Mouse (Mus musculus) megakaryocyte, embryonic 14.5 days (primary cell): ENCODE data around the gene Agmat. TPM values are rescaled to one million over a fixed set of nuclear protein-coding genes. Genes with fewer than 3 reads are reported as not detected.
"Not testable (repeated sequence)": the region's sequence is repeated elsewhere in the genome, so short reads cannot be mapped to it uniquely, and the experiment has no call there.

Source experiments
- H3K27me3 ChIP-seq: replicated peaks from 2 replicates; pipeline ENCODE3; 2012; ENCODE audit warnings: inconsistent platforms
- H3K36me3 ChIP-seq: replicated peaks from 2 replicates; pipeline ENCODE3; 2012; ENCODE audit warnings: low read length, inconsistent platforms, mixed read lengths
- H3K4me1 ChIP-seq: 2 replicates; pipeline ENCODE4 v1.6.1; 2012; ENCODE audit warnings: inconsistent platforms
- H3K4me3 ChIP-seq: replicated peaks from 2 replicates; pipeline ENCODE3; 2012; ENCODE audit warnings: moderate library complexity, mild to moderate bottlenecking, inconsistent platforms
- H3K9me3 ChIP-seq: 2 replicates; pipeline ENCODE4 v1.6.1; 2012; ENCODE audit warnings: inconsistent platforms
- FLI1 ChIP-seq: IDR thresholded peaks from 2 replicates; pipeline ENCODE4 v1.6.1; 2012; ENCODE audit warnings: low read length, inconsistent platforms, mixed read lengths
- GATA1 ChIP-seq: IDR thresholded peaks from 3 replicates; pipeline ENCODE4 v1.6.1; 2012; ENCODE audit warnings: mixed read lengths, low read length, inconsistent platforms, borderline replicate concordance
- polyA plus RNA-seq: library from polyadenylated mRNA; stranded (reverse); fragments of >175 nt; gene quantifications from 2 replicates; pipeline ENCODE4 v1.2.3, GENCODE M21; 2012; ENCODE audit warnings: low replicate concordance; ENCODE audit not compliant: insufficient read depth

Agmat gene
- polyA plus RNA-seq, 1 experiment, result not detected

DNA sequence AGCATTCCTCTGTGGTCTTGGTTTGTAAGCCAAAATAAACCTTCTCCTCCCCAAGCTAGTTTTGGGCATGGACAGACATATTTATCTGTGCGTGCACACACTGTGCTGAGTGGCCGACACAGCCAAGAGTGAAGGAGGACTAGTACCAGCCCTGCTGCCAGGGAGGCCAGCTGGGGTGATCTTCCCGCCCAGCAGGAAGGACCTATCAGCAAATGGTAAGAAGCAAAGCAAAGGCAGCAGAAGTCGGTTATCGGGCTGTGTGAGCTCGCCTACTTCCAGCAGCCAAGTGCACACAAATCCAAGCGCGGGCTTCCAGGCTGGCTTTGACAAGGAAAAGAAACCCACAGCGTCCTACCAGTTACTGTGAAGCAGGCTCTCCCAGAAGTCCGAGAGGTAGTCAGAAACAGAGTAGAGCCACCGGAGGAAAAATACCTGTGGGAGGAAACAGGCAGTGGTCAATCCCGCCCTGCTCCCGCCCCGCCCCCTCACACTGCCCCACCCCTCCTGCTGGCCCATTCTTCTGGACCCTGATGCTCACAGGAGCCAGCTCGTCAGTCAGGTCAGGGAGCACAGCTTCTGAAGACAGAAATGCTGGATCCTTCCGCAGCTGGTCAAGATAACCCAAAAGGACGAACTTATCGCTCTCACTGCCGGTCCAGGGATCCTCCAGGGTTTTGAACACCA lies 21.0 kb downstream of the Agmat start:
- peaks cover 41% of the 10 kb centered on the region for H3K4me1 ChIP-seq
- peaks cover 85% of the 10 kb centered on the region for H3K36me3 ChIP-seq
- no peaks in the 10 kb centered on the region for H3K27me3 ChIP-seq
- no peaks in the 10 kb centered on the region for H3K9me3 ChIP-seq
- TF ChIP-seq FLI1, result no peak
- peak overlapping the region; percentile 42 for H3K4me3 ChIP-seq

DNA sequence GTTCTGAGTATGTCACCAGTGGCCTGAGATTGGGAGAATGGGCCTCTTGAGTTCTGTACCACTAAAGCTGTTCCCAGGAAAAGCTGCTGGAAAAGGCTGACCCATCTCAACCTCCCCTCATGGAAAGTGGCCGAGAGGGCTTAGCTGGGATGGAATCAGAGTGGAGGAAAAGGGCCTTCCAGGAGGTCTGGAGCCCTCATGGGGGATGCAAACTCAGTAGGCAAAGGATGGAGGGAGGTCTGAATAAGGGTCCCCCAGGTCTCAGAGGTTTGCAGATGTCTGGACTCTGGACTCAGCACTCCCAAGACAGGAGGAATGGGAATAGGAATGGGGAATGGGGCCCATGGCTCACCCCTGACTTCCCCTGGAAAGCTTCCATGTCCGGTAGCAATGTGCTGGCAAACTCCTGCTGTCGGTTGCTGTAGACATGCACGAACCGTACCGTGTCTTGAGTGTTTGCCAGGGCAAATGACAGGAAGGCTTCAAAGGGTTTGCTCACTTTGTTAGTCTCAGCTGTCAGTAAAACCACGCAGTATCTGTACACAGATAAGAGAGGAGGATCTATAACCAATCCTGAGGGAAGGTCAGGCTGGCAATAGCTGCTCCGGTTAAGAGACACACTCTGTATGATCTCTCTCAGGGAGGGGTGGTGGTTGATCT lies 23.2 kb downstream of the Agmat start:
- peaks cover 82% of the 10 kb centered on the region for H3K36me3 ChIP-seq
- TF ChIP-seq FLI1 (no peak), GATA1 (no peak)
- H3K4me1 ChIP-seq, result peaks cover 44% of the 10 kb centered on the region
- no peaks in the 10 kb centered on the region for H3K27me3 ChIP-seq
- no peaks in the 10 kb centered on the region for H3K9me3 ChIP-seq
- H3K4me3 ChIP-seq, result no peak overlapping the region

DNA sequence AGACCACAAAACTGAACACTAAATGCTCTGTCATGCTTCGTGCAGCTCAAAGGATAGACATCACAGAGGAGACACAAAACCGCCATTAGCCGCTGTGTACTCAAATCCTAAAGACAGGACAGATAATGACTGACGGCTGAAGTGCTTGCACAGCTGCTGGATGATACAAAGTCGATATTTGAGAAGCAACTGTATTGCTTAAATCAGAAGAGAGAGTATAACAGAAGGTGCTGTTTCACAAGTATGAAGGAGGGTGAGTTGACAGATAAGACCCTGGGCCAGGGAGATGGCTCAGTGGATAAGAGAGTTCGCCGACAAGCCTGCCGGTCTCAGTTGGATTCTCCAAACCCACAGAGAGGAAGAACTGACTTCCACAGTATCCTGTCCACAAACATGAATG lies 25.4 kb downstream of the Agmat start:
- Histone ChIP-seq H3K27me3 (no peaks in the 10 kb centered on the region), H3K9me3 (no peaks in the 10 kb centered on the region), H3K4me1 (peaks cover 40% of the 10 kb centered on the region), H3K4me3 (no peak overlapping the region), H3K36me3 (peaks cover 96% of the 10 kb centered on the region)
- TF ChIP-seq GATA1 (no peak), FLI1 (no peak)

DNA sequence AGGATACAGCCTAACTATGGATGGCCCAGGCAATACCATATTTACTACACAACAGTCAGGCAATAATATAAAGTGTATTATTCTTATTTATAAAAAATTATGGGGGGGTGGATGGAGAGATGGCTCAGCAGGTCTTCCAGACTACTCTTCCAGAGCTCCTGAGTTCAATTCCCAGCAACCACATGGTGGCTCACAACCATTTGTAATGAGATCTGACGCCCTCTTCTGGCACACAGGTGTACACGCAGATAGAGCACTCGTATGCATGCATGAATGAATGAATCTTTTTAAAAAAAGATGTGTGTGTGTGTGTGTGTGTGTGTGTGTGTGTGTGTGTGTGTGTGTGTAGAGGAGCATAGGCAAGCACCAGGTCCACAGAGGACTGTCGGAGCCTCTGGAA lies 26.5 kb downstream of the Agmat start:
- Histone ChIP-seq H3K4me1 (peaks cover 32% of the 10 kb centered on the region), H3K36me3 (peaks cover 93% of the 10 kb centered on the region)
- not testable (repeated sequence) for H3K27me3 ChIP-seq, H3K4me3 ChIP-seq, H3K9me3 ChIP-seq

DNA sequence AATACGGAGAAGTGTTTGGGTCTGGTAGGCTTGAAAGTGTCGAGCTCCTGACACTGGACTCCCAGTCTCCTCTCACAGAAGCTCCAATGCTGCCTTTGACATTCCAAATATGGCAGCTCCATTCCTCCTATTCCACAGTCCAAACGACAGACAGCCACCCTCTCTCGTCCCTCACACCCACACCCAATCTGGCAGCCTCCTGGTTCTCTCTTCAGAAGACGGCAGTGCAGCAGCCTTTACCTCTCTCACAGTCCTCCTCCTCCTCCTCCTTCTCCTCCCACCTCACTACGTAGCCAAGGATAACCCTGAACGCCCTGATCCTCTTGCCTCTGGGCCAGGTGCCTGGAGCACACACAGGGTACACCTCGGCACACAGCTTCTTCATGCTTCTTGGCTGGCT lies 33.4 kb downstream of the Agmat start:
- H3K9me3 ChIP-seq, result no peaks in the 10 kb centered on the region
- peaks cover 16% of the 10 kb centered on the region for H3K4me1 ChIP-seq
- H3K4me3 ChIP-seq, result no peak overlapping the region
- no peak for TF ChIP-seq FLI1
- no peak for TF ChIP-seq GATA1
- H3K27me3 ChIP-seq, result no peaks in the 10 kb centered on the region
- H3K36me3 ChIP-seq, result peaks cover 97% of the 10 kb centered on the region

DNA sequence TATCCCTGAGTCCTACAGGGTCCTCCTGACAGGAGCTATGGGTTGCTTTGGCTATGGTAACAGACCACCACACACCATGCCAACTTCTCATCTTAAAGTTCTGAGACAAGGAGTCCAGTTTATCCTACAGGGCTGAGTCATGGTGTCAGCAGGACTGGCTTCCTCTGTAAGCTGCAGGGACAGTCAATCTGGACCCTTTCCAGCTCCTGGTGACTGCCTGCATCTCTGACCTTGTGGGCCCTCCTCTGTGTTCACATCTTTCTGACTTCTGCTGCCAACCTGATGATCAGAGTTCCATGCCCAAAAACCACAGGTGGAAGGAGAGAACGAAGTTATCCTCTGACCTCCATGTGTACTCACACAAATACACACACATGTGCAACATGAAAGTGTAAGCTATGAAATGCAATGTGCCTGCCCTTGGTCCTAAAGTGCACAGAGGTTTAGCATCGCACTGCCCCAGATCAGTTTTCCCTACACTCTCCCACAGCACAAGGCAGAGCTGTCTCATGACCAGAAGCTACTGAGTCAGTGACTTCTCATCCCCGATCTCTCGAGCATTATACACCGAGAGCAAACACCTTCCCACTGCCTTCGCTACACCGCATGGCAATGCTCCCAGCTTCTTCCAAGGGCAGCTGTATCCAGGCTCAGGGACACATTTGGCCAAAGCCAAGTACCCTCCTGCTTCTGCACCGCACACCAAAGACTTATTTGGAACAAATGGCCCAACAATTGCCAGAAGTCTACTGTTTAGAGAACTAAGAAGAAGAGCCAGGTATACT lies 34.9 kb downstream of the Agmat start:
- no peaks in the 10 kb centered on the region for H3K27me3 ChIP-seq
- peaks cover 97% of the 10 kb centered on the region for H3K36me3 ChIP-seq

DNA sequence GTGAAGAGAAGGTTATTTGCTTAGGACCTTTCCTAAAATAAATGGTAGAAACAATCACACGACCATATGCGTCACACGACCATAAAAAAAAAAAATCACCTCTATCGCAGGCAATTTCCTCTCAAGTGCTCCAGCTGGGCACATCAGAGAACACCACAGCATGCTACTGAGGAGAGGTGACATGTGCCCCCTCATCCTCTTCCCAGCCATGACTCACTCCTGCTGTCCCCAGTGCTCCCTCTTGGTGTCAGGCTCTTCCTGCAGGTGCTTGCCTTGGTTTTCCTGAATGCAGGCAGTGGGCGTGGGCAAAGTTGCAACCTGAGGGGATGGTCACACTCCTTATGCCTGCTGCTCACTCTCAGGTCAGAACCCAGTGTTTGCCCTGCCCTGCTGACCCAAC lies 38.4 kb downstream of the Agmat start:
- Histone ChIP-seq H3K27me3 (no peaks in the 10 kb centered on the region), H3K4me1 (peaks cover 18% of the 10 kb centered on the region), H3K36me3 (peaks cover 91% of the 10 kb centered on the region), H3K4me3 (no peak overlapping the region), H3K9me3 (no peaks in the 10 kb centered on the region)
- TF ChIP-seq GATA1, result no peak
- no peak for TF ChIP-seq FLI1

More for the DNA sequence above, 34.9 kb downstream of the Agmat start:
- Histone ChIP-seq H3K4me1 (peaks cover 19% of the 10 kb centered on the region), H3K4me3 (no peak overlapping the region), H3K9me3 (no peaks in the 10 kb centered on the region)
- TF ChIP-seq FLI1 (no peak), GATA1 (no peak)

DNA sequence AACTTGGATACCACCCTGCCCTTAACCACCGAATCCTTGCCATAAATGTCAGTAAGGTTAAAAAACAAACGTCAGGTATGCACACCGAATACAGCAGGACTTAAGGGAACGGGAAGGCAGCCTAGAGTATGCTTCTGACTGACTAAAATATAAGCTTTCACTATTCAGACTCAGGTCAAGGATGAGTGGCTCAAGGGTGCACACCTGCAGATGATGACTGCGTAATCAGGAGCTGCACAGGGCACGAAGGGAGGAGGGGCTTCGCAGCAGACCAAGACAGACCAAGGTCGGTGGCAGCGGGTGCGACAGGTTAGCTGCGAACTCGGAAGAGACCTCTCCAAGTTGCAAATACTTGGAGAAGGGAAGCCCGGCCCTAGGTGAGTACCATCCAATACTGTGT lies 39.7 kb downstream of the Agmat start:
- H3K36me3 ChIP-seq, result peaks cover 78% of the 10 kb centered on the region
- no peaks in the 10 kb centered on the region for H3K27me3 ChIP-seq
- peaks cover 23% of the 10 kb centered on the region for H3K4me1 ChIP-seq
- TF ChIP-seq FLI1 (no peak), GATA1 (no peak)
- no peak overlapping the region for H3K4me3 ChIP-seq
- H3K9me3 ChIP-seq, result no peaks in the 10 kb centered on the region

DNA sequence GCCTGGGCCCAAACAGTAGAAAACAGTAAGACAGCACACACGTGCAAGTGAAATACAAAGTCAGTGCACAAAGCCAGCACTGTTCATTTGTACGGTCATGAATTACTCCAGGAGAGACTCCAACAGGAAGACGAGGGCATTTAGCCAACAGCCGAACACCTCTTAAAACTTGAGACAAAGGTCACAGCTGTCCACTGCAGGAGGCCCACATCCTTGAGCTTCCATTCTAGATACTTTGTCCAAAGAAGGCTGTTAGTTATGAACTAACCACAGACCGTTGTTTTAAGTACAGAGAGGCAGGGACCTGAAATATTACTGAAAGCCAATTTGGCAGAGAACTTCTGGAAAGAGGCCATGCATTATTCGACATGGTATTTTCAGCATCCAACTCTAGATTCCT lies 40.6 kb downstream of the Agmat start:
- Histone ChIP-seq H3K27me3 (no peaks in the 10 kb centered on the region), H3K9me3 (no peaks in the 10 kb centered on the region), H3K4me3 (no peak overlapping the region), H3K4me1 (peaks cover 28% of the 10 kb centered on the region), H3K36me3 (peaks cover 69% of the 10 kb centered on the region)
- TF ChIP-seq FLI1 (no peak), GATA1 (no peak)

DNA sequence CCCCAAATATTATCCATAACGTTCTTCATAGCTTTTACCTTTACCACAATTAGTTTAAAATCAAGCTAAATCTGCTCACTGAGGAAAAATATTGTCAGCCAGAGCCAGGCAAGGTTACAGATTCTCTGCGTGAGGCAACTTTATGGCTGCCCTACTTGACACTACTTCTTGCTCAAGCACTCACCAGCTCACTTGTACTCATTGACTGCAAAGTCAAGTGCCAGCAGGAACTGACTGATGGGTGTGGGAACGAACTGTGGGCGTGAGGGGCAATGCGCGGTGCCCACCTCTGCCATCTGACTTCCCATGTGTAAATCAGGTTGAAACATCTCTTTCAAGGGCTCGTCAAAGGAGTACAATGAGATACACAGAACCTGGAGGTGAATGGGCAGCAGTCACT lies 41.0 kb downstream of the Agmat start:
- H3K4me3 ChIP-seq, result no peak overlapping the region
- H3K4me1 ChIP-seq, result peaks cover 32% of the 10 kb centered on the region
- H3K9me3 ChIP-seq, result no peaks in the 10 kb centered on the region
- H3K36me3 ChIP-seq, result peaks cover 64% of the 10 kb centered on the region
- TF ChIP-seq FLI1 (no peak), GATA1 (no peak)
- no peaks in the 10 kb centered on the region for H3K27me3 ChIP-seq
